Mouse (Mus musculus) forebrain, embryonic 12.5 days (tissue): ENCODE measurements at regions not wholly inside any gene's neighbourhood (a gene's known extent, or its start where the extent isn't known, plus 50 kb on each side); places are given as distances from the start of the nearest gene placed in this dataset.
A peak's percentile ranks its signal among the peaks of the same experiment; 100 is the strongest.

Source experiments
- ATAC-seq: fragments of 200-750 bp; cut with Nextera tagmentation; 2 replicates; pipeline ENCODE4 v1.8.0; 2017; ENCODE audit warnings: moderate TSS enrichment; ENCODE audit not compliant: low FRiP score
- H3K27ac ChIP-seq: fragments of 300-500 bp; sonication (generic); 2 replicates; pipeline ENCODE4 v1.5.1; 2016; ENCODE audit warnings: mild to moderate bottlenecking
- H3K27me3 ChIP-seq: fragments of 300-500 bp; sonication (generic); 2 replicates; pipeline ENCODE4 v1.6.1; 2016; ENCODE audit warnings: mild to moderate bottlenecking
- H3K36me3 ChIP-seq: fragments of 300-500 bp; sonication (generic); replicated peaks from 2 replicates; pipeline ENCODE4 v1.6.1; 2016; ENCODE audit warnings: mild to moderate bottlenecking
- H3K4me1 ChIP-seq: fragments of 300-500 bp; sonication (generic); 2 replicates; pipeline ENCODE4 v1.6.1; 2016
- H3K4me2 ChIP-seq: fragments of 300-500 bp; sonication (generic); 2 replicates; pipeline ENCODE4 v1.6.1; 2016; ENCODE audit warnings: mild to moderate bottlenecking, moderate library complexity
- H3K4me3 ChIP-seq: fragments of 300-500 bp; sonication (generic); replicated peaks from 2 replicates; pipeline ENCODE4 v1.5.1; 2016; ENCODE audit warnings: mild to moderate bottlenecking
- H3K9ac ChIP-seq: fragments of 300-500 bp; sonication (generic); 2 replicates; pipeline ENCODE4 v1.6.1; 2016; ENCODE audit warnings: mild to moderate bottlenecking
- H3K9me3 ChIP-seq: fragments of 300-500 bp; sonication (generic); 2 replicates; pipeline ENCODE4 v1.6.1; 2016
- WGBS: fragments of 180-500 bp; shearing (Covaris S2); methylation state at CpG from one replicate; pipeline ENCODE4 v1.1.7; 2016; 5-methylcytosine and 5-hydroxymethylcytosine counted together

DNA sequence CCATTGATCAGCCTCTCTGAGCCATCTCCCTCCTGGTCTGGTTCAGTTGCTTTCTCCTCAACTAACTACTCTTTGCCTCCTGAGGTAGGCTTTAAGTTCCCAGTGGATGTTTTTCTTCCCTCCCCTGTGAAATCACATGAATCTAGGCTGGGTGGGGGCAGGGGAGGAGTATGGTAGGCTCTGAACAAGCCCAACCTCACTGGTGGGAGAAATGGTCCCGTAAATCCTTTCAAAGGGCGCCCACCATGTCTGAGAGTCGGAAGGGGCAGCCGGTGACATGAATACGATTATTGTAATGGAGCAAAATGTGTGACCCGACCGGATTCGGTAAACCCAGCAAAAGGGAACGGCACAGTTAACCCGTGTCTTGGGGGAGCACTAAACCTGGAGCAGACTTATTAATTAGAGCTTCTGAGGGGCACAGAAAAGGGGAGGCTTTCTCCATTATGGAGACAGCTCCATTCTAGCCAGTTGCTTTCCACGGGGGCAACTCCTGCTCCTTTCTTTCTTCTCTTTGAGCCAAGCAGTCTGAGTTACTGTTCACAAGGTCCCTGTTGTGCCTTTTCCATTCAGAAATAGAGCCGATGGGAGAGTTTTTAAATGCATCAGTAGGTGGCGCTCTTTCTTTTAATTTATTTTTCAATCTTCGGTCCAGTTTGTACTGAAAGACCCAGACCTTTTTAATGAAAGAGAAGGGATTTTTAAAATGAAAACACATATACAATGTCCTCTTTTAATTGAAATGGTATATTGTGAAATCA is 730.8 kb downstream of the Egfem1 start:
- H3K9me3 ChIP-seq = no peaks in the 10 kb centered on the region
- peak overlapping the region; percentile 30; the same call in 1 of the 2 replicates for H3K4me2 ChIP-seq
- no peak overlapping the region for H3K9ac ChIP-seq
- H3K27ac ChIP-seq = no peak overlapping the region
- H3K4me1 ChIP-seq = no peaks in the 10 kb centered on the region
- 0 out of 2 replicates have a peak, but pooled peaks cover 3% of the 10 kb centered on the region for H3K27me3 ChIP-seq
- ATAC-seq = peak; percentile 73; the same call in 1 of the 2 replicates
- H3K4me3 ChIP-seq = no peak overlapping the region
- 45% methylated on average over 14 of the region's 14 CpGs for WGBS
- no peaks in the 10 kb centered on the region for H3K36me3 ChIP-seq

DNA sequence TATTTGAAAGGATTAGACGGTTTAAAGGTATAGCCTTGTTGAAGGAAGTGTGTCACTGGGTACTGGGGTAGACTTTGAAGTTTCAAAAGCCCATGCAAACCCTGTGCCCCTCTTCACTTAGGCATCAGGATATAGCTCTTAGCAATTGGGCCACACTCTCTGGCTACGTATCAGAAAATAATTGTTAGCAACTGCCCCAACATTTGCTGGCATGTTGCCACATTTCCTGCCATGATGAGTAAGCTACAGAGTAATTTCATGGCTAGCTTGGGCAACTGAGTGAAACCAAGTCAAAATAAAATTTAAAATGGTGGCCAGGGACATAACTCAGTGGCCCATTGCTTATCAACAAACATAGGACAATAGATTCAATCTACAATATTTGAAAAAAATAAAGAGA is 724.2 kb downstream of the Egfem1 start:
- Histone ChIP-seq H3K4me2 (no peak overlapping the region), H3K9ac (no peak overlapping the region), H3K9me3 (no peaks in the 10 kb centered on the region), H3K27me3 (no peaks in the 10 kb centered on the region), H3K27ac (no peak overlapping the region), H3K4me1 (no peaks in the 10 kb centered on the region), H3K36me3 (no peaks in the 10 kb centered on the region), H3K4me3 (no peak overlapping the region)
- ATAC-seq = no peak
- WGBS = 91% methylated on average over 2 of the region's 2 CpGs

DNA sequence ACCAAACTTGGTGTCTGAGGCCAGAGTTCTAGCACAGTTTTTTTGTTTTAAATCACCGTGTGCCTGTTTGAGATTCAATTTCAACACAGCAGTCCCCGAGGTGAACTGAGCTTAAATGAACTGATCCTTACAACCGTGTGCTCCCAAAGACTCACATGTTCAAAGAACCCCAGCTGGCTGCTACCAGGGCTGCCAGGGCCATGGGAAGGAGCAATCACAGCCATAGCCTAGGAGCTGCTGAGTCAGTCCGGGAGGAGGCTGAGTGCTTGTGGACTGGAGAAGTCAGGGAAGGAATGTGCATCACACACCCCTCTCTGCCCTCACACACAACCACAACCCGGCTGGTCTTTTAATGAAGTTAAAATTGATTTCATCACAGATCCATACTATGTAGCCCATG is 721.6 kb downstream of the Egfem1 start:
- 56% methylated on average over 5 of the region's 5 CpGs for WGBS
- no peak for ATAC-seq
- H3K4me1 ChIP-seq = no peaks in the 10 kb centered on the region

DNA sequence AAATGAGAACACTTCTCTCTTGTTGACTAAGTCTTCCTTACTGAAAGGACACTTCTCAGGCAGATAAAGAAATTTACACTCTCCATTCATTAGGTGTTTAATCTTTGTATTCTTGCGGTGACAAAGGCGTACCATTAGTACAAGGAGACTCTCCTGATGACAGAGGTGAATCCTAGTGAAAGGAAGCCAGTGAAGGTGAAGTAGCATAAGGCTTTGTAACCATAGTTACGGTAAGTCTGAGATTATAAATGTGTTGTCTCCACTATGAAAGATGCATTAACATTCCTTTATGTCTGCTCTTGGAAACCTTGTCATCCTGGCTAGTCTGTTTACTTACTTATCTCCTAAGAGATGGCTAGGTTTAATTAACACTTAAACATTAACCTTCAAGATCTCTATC is 719.3 kb downstream of the Egfem1 start:
- no peak overlapping the region for H3K4me3 ChIP-seq
- ATAC-seq = no peak
- H3K4me1 ChIP-seq = no peaks in the 10 kb centered on the region
- H3K4me2 ChIP-seq = no peak overlapping the region
- H3K9me3 ChIP-seq = no peaks in the 10 kb centered on the region
- no peak overlapping the region for H3K9ac ChIP-seq
- no peaks in the 10 kb centered on the region for H3K27me3 ChIP-seq
- WGBS = 64% methylated on average over 3 of the region's 3 CpGs
- no peak overlapping the region for H3K27ac ChIP-seq
- no peaks in the 10 kb centered on the region for H3K36me3 ChIP-seq

More for the DNA sequence above, 721.6 kb downstream of the Egfem1 start:
- H3K9ac ChIP-seq = no peak overlapping the region
- no peak overlapping the region for H3K4me2 ChIP-seq
- H3K9me3 ChIP-seq = no peaks in the 10 kb centered on the region
- no peak overlapping the region for H3K27ac ChIP-seq
- no peaks in the 10 kb centered on the region for H3K27me3 ChIP-seq
- no peak overlapping the region for H3K4me3 ChIP-seq
- no peaks in the 10 kb centered on the region for H3K36me3 ChIP-seq

DNA sequence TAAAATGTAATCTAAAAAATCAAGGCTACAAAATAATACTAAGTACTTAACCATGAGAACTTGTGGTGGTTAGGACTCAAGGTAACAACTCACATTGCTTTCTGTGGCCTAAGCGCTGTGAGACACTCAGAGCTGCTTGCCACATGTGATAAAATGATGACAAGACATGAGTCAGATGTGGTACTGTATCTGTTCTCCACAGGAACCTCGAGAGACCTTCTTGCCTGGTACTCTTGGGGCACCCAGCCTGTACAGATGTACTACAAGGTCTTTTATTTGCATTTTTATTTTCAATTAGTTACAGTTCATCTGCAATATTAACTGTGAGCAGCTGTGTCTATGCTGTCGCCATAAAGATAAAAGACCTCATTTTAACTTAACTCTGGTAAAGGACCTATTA is 692.5 kb downstream of the Egfem1 start:
- Histone ChIP-seq H3K27ac (no peak overlapping the region), H3K36me3 (no peaks in the 10 kb centered on the region), H3K9ac (no peak overlapping the region), H3K4me3 (no peak overlapping the region), H3K27me3 (no peaks in the 10 kb centered on the region), H3K9me3 (no peaks in the 10 kb centered on the region), H3K4me2 (no peak overlapping the region), H3K4me1 (no peaks in the 10 kb centered on the region)
- 86% methylated on average over 3 of the region's 3 CpGs for WGBS
- no peak for ATAC-seq

DNA sequence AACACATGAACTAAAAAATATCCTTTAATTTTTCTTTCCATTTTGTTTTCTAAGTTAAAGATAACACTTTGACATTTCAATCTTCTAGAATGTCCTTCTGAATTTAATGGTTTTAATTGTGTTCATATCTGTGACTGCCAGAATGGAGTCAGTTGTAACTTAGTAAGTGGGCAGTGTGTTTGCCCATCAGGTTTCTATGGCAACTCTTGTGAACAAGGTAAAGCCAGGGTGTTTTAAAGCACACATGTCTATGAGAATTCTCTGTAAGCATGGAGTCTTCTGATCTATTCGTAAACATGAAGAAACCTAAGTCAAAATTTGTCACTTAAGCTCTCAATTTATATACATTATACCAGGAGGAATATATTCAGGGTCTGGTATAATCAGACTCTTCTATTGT is 689.4 kb downstream of the Egfem1 start:
- Histone ChIP-seq H3K36me3 (no peaks in the 10 kb centered on the region), H3K9ac (no peak overlapping the region), H3K27ac (no peak overlapping the region), H3K4me3 (no peak overlapping the region), H3K4me2 (no peak overlapping the region), H3K27me3 (no peaks in the 10 kb centered on the region), H3K9me3 (no peaks in the 10 kb centered on the region), H3K4me1 (no peaks in the 10 kb centered on the region)
- ATAC-seq = no peak
- 90% methylated on average over 1 of the region's 1 CpGs for WGBS

DNA sequence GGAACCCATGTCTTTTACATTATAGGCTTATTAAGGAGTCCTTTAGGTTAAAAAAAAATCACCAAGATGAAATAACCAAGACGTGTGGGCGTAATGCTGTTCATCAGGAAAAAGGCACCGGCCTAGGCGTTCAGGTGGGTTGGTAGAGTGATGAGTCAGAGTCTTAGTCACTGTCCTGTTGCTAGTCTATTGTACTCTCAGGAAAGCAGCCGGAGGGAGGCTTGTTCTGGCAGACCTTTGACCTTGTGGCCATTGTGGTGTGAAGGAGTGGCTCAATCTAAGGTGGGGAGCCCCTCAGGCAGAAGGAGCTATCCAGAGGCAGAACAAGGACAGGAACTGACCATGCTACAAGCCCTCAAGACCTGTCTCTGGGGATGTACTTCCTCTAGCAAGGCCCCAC is 686.8 kb downstream of the Egfem1 start:
- H3K36me3 ChIP-seq = no peaks in the 10 kb centered on the region
- no peaks in the 10 kb centered on the region for H3K9me3 ChIP-seq
- ATAC-seq = no peak
- no peak overlapping the region for H3K4me3 ChIP-seq
- no peak overlapping the region for H3K27ac ChIP-seq
- WGBS = 77% methylated on average over 5 of the region's 5 CpGs
- H3K4me2 ChIP-seq = no peak overlapping the region
- H3K27me3 ChIP-seq = no peaks in the 10 kb centered on the region
- H3K4me1 ChIP-seq = no peaks in the 10 kb centered on the region
- H3K9ac ChIP-seq = no peak overlapping the region

DNA sequence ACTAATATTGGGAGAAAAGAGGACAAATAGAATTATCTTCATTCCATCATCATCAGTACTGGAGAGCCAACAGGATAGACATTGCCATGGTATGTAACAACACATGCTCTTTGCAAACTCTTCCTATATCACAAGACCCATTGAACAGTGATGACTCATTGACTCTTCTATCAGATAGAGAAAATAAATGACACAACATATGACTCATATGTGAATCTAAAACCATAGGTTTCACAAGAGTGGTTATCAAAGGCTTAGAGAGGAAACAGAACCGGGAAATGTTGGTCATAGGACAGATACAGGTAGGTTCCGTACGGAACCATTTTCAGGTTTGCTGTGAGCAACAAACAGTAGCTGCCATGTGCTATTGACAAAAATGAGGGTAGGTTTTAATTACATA is 682.2 kb downstream of the Egfem1 start:
- no peaks in the 10 kb centered on the region for H3K4me1 ChIP-seq
- 94% methylated on average over 3 of the region's 3 CpGs for WGBS
- no peak overlapping the region for H3K9ac ChIP-seq
- no peaks in the 10 kb centered on the region for H3K9me3 ChIP-seq
- ATAC-seq = no peak
- H3K4me3 ChIP-seq = no peak overlapping the region
- H3K27me3 ChIP-seq = no peaks in the 10 kb centered on the region
- no peak overlapping the region for H3K4me2 ChIP-seq
- no peak overlapping the region for H3K27ac ChIP-seq
- H3K36me3 ChIP-seq = no peaks in the 10 kb centered on the region

DNA sequence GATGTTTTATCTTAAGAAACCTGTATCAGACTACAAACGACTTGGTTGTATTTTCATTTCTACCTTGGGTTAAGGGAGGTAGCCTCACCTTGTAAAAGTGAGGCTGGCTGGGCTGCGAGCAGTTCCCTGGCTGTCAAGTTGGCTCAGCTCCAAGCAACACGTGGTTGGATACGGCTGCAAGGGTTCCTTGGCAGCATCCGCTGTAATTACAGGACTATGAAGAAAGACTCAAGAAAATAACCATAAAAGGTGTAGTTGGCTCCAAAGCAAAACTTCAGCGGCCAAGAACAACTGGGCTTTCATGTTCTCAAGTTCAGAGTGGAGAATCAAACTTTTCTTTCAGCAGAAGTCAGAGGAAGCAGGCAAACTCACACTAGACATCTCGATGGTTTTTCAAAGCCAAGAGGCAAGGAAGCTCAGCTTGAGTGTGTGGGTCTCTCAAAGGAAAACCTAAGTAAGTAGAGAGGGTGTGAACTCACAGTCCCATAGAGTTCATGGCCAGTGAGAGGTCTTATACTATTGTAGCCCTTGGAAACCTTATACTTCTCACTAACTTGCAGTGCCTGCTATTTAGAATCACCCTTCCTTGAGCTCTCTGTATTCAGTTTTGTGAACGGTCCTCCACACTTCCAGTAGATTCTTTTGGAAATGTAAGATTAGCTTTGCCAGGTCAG is 676.1 kb downstream of the Egfem1 start:
- Histone ChIP-seq H3K4me3 (no peak overlapping the region), H3K36me3 (no peaks in the 10 kb centered on the region), H3K27me3 (no peaks in the 10 kb centered on the region), H3K4me2 (no peak overlapping the region), H3K9ac (no peak overlapping the region), H3K9me3 (no peaks in the 10 kb centered on the region), H3K4me1 (no peaks in the 10 kb centered on the region), H3K27ac (no peak overlapping the region)
- ATAC-seq = no peak
- WGBS = 78% methylated on average over 8 of the region's 8 CpGs
